Mouse (Mus musculus) forebrain, embryonic 11.5 days (tissue): Measurements from ENCODE around the gene Cd9. TPM values are rescaled to one million over a fixed set of nuclear protein-coding genes. Genes with fewer than 3 reads are reported as not detected.

Experiments used
- ATAC-seq: fragments of 200-750 bp; cut with Nextera tagmentation; replicated peaks from 2 replicates; pipeline ENCODE4 v1.8.0; 2017; ENCODE audit warnings: moderate TSS enrichment; ENCODE audit not compliant: low FRiP score
- DNase-seq: peaks from one replicate; pipeline ENCODE4 v3.0.0-alpha.2; 2017; ENCODE audit warnings: low spot score
- H3K27ac ChIP-seq: fragments of 300-500 bp; sonication (generic); 2 replicates; pipeline ENCODE4 v1.5.1; 2014; ENCODE audit warnings: low read depth, low read length
- H3K27me3 ChIP-seq: fragments of 300-500 bp; sonication (generic); 2 replicates; pipeline ENCODE4 v1.6.1; 2014; ENCODE audit warnings: mild to moderate bottlenecking, low read length, mixed read lengths; ENCODE audit not compliant: control insufficient read depth, insufficient read depth
- H3K36me3 ChIP-seq: fragments of 300-500 bp; sonication (generic); 2 replicates; pipeline ENCODE4 v1.6.1; 2014; ENCODE audit warnings: mild to moderate bottlenecking, low read length, moderate library complexity, mixed read lengths; ENCODE audit not compliant: control insufficient read depth, insufficient read depth
- H3K4me1 ChIP-seq: fragments of 300-500 bp; sonication (generic); replicated peaks from 2 replicates; pipeline ENCODE4 v1.6.1; 2014; ENCODE audit warnings: low read length, mixed read lengths; ENCODE audit not compliant: control insufficient read depth, insufficient read depth
- H3K4me2 ChIP-seq: fragments of 300-500 bp; sonication (generic); 2 replicates; pipeline ENCODE4 v1.6.1; 2014; ENCODE audit warnings: low read depth, mild to moderate bottlenecking, low read length, moderate library complexity, mixed read lengths; ENCODE audit not compliant: severe bottlenecking
- H3K4me3 ChIP-seq: fragments of 300-500 bp; sonication (generic); 2 replicates; pipeline ENCODE4 v1.5.1; 2014; ENCODE audit warnings: low read depth, low read length
- H3K9ac ChIP-seq: fragments of 300-500 bp; sonication (generic); 2 replicates; pipeline ENCODE4 v1.6.1; 2014; ENCODE audit warnings: low read length
- H3K9me3 ChIP-seq: fragments of 300-500 bp; sonication (generic); 2 replicates; pipeline ENCODE4 v1.6.1; 2016; ENCODE audit warnings: low read length, mixed read lengths; ENCODE audit not compliant: control insufficient read depth
- WGBS: fragments of 180-500 bp; shearing (Covaris S2); extraction: QIAGEN DNeasy Blood & Tissue Kit; methylation state at CpG from one replicate; pipeline ENCODE4 v1.1.7; 2014; 5-methylcytosine and 5-hydroxymethylcytosine counted together
- polyA plus RNA-seq: library from polyadenylated mRNA; unstranded; fragments of >200 nt; fragmentation: Nextera tagmentation; extraction: Ambion mirVana; gene quantifications from 2 replicates; pipeline ENCODE4 v1.2.1, GENCODE M21; 2014

The Cd9 gene
- polyA plus RNA-seq, 1 experiment from 2014 or later: 47.4 TPM

DNA sequence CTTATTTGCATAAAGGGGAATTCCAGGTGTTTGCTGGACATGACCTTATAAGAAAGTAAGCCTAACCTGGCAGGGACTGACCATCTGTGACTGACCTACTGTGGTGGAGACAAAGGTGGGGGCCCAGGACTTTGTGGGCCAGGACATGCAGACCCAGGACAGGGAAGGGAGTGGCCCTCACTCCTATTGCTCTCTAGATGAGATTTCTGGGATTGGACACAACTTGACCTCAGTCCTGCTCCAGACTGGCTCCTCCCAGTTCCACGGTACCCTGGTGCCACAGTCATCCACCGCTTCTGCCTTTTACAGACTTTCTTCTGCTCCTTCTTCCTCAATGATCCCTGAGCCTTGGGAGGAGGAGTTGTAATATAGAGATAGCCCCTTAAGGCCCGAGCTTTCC is 63.6 kb downstream of the Cd9 start:
- H3K27ac ChIP-seq: no peak overlapping the region
- H3K4me3 ChIP-seq: no peak overlapping the region
- ATAC-seq (no peak), DNase-seq (no peak)
- H3K4me1 ChIP-seq: peaks cover 4% of the 10 kb centered on the region; the same call in 1 of the 2 replicates
- H3K4me2 ChIP-seq: no peak overlapping the region
- no peaks in the 10 kb centered on the region for H3K36me3 ChIP-seq
- no peaks in the 10 kb centered on the region for H3K27me3 ChIP-seq
- H3K9me3 ChIP-seq: no peaks in the 10 kb centered on the region
- 63% methylated on average over 3 of the region's 3 CpGs for WGBS
- H3K9ac ChIP-seq: no peak overlapping the region

DNA sequence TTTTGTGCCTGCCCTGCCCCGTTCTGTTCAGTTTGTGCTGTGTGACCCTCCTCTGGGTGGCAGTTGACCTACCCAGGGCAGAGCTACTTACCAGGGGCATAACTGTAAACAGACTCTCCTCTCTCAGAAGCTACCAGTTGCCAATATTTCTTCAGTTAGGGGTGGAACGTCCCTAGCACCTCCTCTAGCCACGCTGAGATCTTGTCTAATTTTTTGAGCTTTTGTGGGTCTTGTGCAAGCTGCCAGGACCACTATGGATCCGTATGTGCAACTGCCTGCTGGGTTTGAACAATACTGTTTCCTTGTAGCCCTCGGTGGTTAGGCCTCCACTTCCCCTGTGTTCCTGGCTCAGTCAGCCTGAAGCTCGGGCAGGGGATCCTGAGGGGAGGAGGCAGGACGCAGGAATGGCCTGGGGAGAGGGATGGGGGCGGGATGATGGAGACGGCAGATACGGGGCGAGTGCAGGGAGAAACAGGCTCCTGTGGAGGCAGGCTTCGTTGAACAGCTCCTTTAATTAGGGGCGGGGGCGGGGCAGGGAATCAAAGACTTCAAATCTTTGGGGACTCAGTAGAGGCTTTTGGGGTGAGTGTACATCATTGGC is 64.1 kb downstream of the Cd9 start:
- peaks cover 4% of the 10 kb centered on the region; the same call in 1 of the 2 replicates for H3K4me1 ChIP-seq
- no peak for DNase-seq
- H3K9me3 ChIP-seq: no peaks in the 10 kb centered on the region
- 6% methylated on average over 14 of the region's 14 CpGs for WGBS
- no peaks in the 10 kb centered on the region for H3K36me3 ChIP-seq
- no peak overlapping the region for H3K4me2 ChIP-seq
- H3K27me3 ChIP-seq: no peaks in the 10 kb centered on the region
- no peak overlapping the region for H3K4me3 ChIP-seq
- no peak overlapping the region for H3K27ac ChIP-seq
- no peak for ATAC-seq
- no peak overlapping the region for H3K9ac ChIP-seq

DNA sequence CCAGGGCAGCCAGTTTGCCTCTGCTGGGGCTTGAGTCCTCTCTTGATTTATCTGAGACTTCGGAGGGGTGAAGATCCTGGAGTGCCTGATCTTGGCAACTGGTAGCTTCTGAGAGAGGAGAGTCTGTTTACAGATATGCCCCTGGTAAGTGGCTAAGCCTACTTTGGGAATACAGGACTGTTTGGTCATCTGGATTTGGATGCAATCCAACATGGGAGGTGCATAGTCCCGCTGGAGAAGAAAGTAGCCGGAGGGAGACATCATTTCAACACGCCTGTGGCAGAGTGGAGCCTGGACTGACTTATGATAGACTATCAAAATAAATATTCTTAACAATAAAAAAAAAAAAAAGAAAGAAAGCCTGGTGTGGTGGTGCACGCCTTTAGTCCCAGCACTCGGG is 64.8 kb downstream of the Cd9 start:
- no peak overlapping the region for H3K4me3 ChIP-seq
- no peak overlapping the region for H3K27ac ChIP-seq
- no peak overlapping the region for H3K4me2 ChIP-seq
- H3K36me3 ChIP-seq: no peaks in the 10 kb centered on the region
- H3K9ac ChIP-seq: no peak overlapping the region
- DNase-seq (no peak), ATAC-seq (no peak)
- WGBS: 94% methylated on average over 6 of the region's 6 CpGs
- H3K27me3 ChIP-seq: no peaks in the 10 kb centered on the region
- peaks cover 4% of the 10 kb centered on the region; the same call in 1 of the 2 replicates for H3K4me1 ChIP-seq
- no peaks in the 10 kb centered on the region for H3K9me3 ChIP-seq

DNA sequence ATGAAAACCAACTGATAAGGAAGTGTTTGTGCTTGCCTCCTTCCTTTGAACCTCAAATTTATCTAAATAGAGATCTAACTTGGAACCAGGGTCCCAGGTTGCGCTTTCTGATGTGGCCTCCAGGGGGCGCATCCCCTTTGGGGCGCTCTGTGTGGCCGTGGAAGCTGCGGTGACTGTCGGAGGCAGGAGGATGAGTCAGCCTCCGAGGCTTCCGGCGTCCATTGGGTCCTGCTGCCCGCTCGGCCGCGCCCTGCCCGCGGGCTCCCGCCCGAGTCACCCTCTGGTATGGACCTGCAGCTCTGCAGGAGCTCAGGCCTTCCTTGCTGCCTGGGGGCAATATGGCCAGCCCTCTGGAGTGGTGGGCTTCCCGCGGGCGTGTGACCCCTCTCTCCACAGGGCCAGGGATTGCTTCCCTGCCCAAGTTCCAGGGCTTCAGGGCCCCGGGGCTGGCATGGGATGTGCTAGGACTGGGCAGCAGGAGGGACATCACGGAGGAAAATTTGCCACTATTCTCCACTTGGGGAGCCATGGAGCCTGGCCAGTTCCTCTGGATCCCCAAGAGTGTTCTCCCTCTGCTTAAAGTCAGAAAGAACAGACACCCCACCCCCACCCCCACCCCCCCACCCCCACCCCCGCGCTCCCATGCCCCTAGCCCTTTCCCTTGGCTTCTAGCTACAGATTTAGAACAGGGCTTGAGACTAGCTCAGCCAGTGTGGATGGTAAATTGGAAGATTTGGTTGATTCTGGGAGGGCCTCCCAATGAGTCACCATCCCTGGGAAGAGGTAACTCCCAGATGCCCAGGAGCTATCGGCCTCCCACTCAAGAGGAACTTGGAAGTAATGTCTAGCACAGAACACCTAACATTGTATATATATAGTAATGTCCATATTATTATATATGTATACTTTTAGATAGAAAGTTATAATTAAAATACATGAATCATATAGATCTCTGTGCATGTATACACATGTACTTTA is 67.9 kb downstream of the Cd9 start:
- Histone ChIP-seq H3K4me1 (peaks cover 4% of the 10 kb centered on the region; the same call in 1 of the 2 replicates), H3K4me3 (peak overlapping the region; percentile 43), H3K9me3 (no peaks in the 10 kb centered on the region), H3K36me3 (no peaks in the 10 kb centered on the region), H3K27me3 (no peaks in the 10 kb centered on the region), H3K27ac (no peak overlapping the region), H3K4me2 (peak overlapping the region; percentile 87), H3K9ac (peak overlapping the region; percentile 76)
- DNase-seq: peak; percentile 92
- ATAC-seq: peak; percentile 81
- WGBS: 3% methylated on average over 25 of the region's 25 CpGs

DNA sequence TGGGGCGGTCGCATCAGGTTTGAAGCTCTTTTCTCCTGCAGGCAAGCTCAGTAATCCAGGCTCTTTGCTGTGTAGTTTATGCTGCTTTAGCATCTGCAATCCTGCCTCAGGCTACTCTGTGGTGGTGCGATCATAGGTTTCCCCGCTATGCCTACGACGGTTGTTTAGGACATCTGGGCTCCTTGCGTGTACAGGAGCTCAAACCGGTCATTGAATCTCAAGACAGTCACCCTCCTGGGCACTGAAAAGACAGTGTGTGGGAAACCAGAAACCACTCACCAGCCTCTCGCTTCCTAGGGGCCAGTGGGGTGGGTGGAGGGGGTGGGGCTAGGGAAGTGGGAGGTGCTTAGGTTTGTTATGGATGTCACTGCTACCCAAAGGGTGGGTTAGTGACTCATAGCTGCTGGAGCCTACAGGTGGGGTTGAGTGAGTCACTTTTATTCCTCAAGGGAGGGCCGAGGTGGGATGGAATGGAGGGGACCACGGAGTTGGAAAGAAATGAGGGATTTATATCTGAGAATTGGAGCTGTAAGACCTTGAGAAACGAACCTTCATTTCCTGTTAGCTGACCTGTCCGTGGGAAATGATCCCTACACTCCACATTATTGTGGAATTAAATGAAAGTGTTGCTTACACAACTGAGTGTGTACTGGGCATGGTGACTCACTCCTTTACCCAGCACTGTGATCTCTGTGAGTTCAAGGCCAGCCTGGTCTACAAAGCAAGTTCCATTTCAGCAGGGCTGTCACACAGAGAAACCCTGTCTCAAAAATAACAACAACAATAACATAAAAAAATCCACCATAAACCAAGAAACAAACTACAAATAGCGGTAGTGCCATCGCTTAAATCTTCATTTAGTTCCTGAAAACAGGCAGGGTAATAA is 69.1 kb downstream of the Cd9 start:
- ATAC-seq: no peak
- Histone ChIP-seq H3K36me3 (no peaks in the 10 kb centered on the region), H3K9ac (no peak overlapping the region), H3K4me3 (no peak overlapping the region), H3K4me1 (peaks cover 4% of the 10 kb centered on the region; the same call in 1 of the 2 replicates), H3K9me3 (no peaks in the 10 kb centered on the region), H3K4me2 (no peak overlapping the region), H3K27ac (no peak overlapping the region), H3K27me3 (no peaks in the 10 kb centered on the region)
- 60% methylated on average over 15 of the region's 15 CpGs for WGBS
- no peak for DNase-seq

DNA sequence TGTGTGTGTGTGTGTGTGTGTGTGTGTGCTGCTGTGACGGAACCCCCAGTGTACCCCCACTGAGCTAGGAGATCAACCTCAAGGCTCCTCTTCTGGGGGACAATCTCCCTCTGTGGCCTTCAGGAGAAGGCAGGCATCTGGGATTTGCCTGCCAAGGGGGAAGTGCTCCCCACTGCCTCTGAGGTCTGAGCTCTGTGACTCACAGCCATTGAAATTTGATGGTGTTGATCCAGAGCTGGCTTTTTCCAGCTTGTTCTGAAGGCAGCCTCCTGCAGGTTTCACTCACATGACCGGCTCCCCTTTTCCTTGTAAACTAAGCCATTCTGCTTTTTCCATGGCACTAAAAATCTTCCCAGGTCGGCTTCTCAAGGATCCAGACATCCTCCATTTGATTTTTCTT is 70.4 kb downstream of the Cd9 start:
- H3K36me3 ChIP-seq: no peaks in the 10 kb centered on the region
- DNase-seq (no peak), ATAC-seq (no peak)
- H3K4me3 ChIP-seq: no peak overlapping the region
- no peaks in the 10 kb centered on the region for H3K27me3 ChIP-seq
- H3K4me2 ChIP-seq: no peak overlapping the region
- H3K27ac ChIP-seq: no peak overlapping the region
- no peaks in the 10 kb centered on the region for H3K9me3 ChIP-seq
- WGBS: 71% methylated on average over 3 of the region's 3 CpGs
- H3K9ac ChIP-seq: no peak overlapping the region
- peaks cover 3% of the 10 kb centered on the region; the same call in 1 of the 2 replicates for H3K4me1 ChIP-seq

DNA sequence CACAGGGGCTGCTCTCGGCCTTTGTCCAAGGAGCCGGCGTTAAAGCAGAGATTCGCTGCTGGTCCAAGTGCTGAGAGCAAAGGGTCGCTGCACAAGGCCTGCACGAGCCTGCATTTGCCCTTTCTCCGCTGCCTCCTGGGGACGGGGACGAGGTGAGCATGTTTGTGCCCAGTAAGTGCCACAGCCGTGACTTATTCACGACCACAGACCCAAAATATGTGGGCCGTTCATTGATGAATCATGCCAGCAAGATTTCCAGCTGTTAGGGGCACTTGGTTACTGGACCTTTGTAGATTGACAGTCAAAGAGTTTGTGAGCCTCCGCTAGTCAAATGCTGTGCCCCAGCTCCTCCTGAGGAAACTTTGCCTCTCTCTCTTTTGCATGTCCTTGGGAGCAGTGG is 71.1 kb downstream of the Cd9 start:
- peaks cover 5% of the 10 kb centered on the region; the same call in 1 of the 2 replicates for H3K4me1 ChIP-seq
- H3K9ac ChIP-seq: no peak overlapping the region
- H3K27me3 ChIP-seq: no peaks in the 10 kb centered on the region
- ATAC-seq: no peak
- 37% methylated on average over 13 of the region's 13 CpGs for WGBS
- no peak overlapping the region for H3K27ac ChIP-seq
- no peak overlapping the region for H3K4me2 ChIP-seq
- no peaks in the 10 kb centered on the region for H3K9me3 ChIP-seq
- no peak for DNase-seq
- H3K4me3 ChIP-seq: no peak overlapping the region
- no peaks in the 10 kb centered on the region for H3K36me3 ChIP-seq

DNA sequence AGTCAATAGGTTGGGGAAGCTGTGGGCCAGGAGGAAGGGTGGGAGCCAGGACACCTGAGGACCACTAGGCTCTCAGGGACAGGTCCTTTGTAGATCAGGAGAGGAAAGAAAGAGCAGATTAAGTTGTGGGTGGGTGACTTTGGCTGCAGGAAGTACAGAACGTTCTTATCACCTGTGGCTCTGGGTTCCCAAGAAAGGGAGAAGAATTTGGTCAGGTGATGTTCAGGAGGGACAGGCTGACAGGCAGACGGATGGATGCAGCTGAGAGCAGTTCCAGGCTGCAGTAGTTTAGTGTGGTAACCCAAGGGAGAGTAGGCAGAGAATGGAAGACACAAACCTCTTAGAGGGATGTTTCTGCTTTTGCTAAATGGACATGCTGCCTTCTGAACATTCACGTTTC is 71.5 kb downstream of the Cd9 start:
- Histone ChIP-seq H3K9me3 (no peaks in the 10 kb centered on the region), H3K27ac (no peak overlapping the region), H3K4me3 (no peak overlapping the region), H3K4me1 (peaks cover 5% of the 10 kb centered on the region; the same call in 1 of the 2 replicates), H3K4me2 (peak overlapping the region; percentile 34; the same call in 1 of the 2 replicates), H3K36me3 (no peaks in the 10 kb centered on the region), H3K27me3 (no peaks in the 10 kb centered on the region), H3K9ac (no peak overlapping the region)
- 55% methylated on average over 3 of the region's 3 CpGs for WGBS
- ATAC-seq (no peak), DNase-seq (no peak)
